Mouse (Mus musculus) heart, embryonic 16.5 days (tissue): ENCODE measurements at regions not wholly inside any gene's neighbourhood (a gene's known extent, or its start where the extent isn't known, plus 50 kb on each side); places are given as distances from the start of the nearest gene placed in this dataset.
A peak's percentile ranks its signal among the peaks of the same experiment; 100 is the strongest.

Experiments used
- ATAC-seq: fragments of 200-750 bp; cut with Nextera tagmentation; replicated peaks from 2 replicates; pipeline ENCODE4 v1.8.0; 2017; ENCODE audit warnings: moderate number of reproducible peaks; ENCODE audit not compliant: insufficient read depth, low FRiP score; ENCODE audit errors: extremely low read depth
- H3K27ac ChIP-seq: fragments of 300-500 bp; sonication (generic); 2 replicates; pipeline ENCODE4 v1.5.1; 2014; ENCODE audit warnings: mild to moderate bottlenecking, low read length, control low read depth, moderate library complexity
- H3K27me3 ChIP-seq: fragments of 300-500 bp; sonication (generic); 2 replicates; pipeline ENCODE4 v1.6.1; 2014; ENCODE audit warnings: low read length, mixed read lengths; ENCODE audit not compliant: control insufficient read depth, insufficient read depth
- H3K36me3 ChIP-seq: fragments of 300-500 bp; sonication (generic); 2 replicates; pipeline ENCODE4 v1.6.1; 2014; ENCODE audit not compliant: control insufficient read depth, insufficient read depth
- H3K4me1 ChIP-seq: fragments of 300-500 bp; sonication (generic); 2 replicates; pipeline ENCODE4 v1.6.1; 2014; ENCODE audit warnings: low read length, mixed read lengths; ENCODE audit not compliant: control insufficient read depth, insufficient read depth
- H3K4me2 ChIP-seq: fragments of 300-500 bp; sonication (generic); 2 replicates; pipeline ENCODE4 v1.6.1; 2014; ENCODE audit warnings: low read depth, mild to moderate bottlenecking, control low read depth, low read length
- H3K4me3 ChIP-seq: fragments of 300-500 bp; sonication (generic); 2 replicates; pipeline ENCODE4 v1.5.1; 2014; ENCODE audit warnings: mild to moderate bottlenecking, control low read depth, low read length
- H3K9ac ChIP-seq: fragments of 300-500 bp; sonication (generic); 2 replicates; pipeline ENCODE4 v1.6.1; 2014; ENCODE audit warnings: low read length, control low read depth
- H3K9me3 ChIP-seq: fragments of 300-500 bp; sonication (generic); replicated peaks from 2 replicates; pipeline ENCODE4 v1.6.1; 2016; ENCODE audit warnings: low read length; ENCODE audit not compliant: control insufficient read depth
- WGBS: fragments of 180-500 bp; shearing (Covaris S2); extraction: QIAGEN DNeasy Blood & Tissue Kit; methylation state at CpG from one replicate; pipeline ENCODE4 v1.1.7; 2014; 5-methylcytosine and 5-hydroxymethylcytosine counted together

DNA sequence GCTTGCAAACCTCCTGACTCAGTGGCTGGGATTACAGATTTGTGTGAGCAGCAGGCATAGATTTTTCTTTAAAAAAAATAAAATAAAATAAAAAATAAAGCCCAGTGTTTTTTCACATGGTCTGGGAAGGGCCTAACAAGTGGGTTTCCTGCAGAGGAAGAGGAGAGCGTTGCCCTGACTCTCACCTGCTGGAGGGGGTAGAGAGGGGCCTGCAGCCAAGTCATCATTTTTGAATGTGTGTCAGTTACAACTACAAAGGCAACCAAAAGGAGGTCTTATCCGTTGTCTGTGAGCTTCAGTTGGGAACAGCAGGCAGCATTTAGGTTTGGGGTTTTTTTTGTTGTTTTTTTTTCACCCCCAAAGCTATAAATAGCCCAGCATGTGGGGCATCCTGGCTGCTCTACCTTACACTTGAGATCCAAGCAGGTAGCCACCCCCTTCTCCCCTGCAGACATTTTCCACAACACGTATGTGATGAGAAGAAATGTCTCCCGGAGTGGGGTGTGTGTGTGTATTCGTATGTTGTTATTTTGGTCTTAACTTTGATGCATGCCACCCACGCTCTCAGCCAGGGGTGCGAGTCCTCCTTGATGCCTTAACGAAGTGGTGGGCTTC lies 285.7 kb upstream of the 4930412O13Rik start:
- no peak overlapping the region for H3K4me3 ChIP-seq
- no peaks in the 10 kb centered on the region for H3K4me1 ChIP-seq
- H3K4me2 ChIP-seq = no peak overlapping the region
- H3K36me3 ChIP-seq = no peaks in the 10 kb centered on the region
- H3K9ac ChIP-seq = no peak overlapping the region
- 61% methylated on average over 8 of the region's 8 CpGs for WGBS
- H3K27ac ChIP-seq = no peak overlapping the region
- H3K27me3 ChIP-seq = no peaks in the 10 kb centered on the region
- peak; percentile 41; the same call in 1 of the 2 replicates for ATAC-seq
- H3K9me3 ChIP-seq = no peaks in the 10 kb centered on the region; the same call in 1 of the 2 replicates

DNA sequence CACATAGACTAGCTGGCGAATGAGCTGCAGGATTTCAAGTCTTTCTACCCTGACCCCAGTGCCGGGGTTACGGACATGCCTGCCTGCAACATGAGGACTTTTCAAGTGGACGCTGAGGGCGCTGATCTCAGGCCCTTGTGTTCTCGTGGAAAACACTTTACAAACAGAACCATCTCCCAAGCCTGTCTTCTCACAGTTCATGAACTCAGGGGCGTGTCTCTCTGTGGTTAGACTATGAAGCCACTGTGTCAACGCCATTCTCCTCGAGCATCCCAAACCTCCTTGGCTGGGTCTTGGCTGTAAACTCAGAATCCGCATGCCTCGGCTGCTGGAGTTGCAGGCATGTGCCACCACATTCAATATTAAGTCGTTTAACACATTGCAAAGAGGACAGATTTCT lies 284.9 kb upstream of the 4930412O13Rik start:
- 51% methylated on average over 12 of the region's 12 CpGs for WGBS
- Histone ChIP-seq H3K27ac (no peak overlapping the region), H3K9me3 (no peaks in the 10 kb centered on the region; the same call in 1 of the 2 replicates), H3K4me2 (no peak overlapping the region), H3K27me3 (no peaks in the 10 kb centered on the region), H3K4me1 (no peaks in the 10 kb centered on the region), H3K36me3 (no peaks in the 10 kb centered on the region), H3K9ac (no peak overlapping the region), H3K4me3 (no peak overlapping the region)
- ATAC-seq = no peak

DNA sequence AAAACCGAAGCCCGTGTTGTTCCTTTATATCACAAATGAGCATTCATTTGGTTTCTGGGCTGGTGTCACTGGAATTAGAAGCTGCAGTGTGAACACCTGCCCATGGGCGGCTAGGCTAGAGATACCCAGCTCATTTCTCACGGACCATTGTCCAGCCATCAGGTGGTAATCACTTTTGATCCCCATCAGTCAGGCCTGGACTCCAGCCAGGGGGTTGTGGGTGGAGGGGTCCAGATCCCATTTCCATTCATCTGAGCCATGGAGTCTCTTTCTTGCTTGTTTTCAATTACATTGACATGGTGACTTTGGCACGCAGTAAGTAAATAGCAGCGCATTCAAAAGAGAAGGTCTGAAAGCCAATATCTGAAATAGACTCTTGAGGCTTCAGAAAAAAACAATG lies 276.1 kb upstream of the 4930412O13Rik start:
- ATAC-seq = no peak
- H3K27ac ChIP-seq = no peak overlapping the region

DNA sequence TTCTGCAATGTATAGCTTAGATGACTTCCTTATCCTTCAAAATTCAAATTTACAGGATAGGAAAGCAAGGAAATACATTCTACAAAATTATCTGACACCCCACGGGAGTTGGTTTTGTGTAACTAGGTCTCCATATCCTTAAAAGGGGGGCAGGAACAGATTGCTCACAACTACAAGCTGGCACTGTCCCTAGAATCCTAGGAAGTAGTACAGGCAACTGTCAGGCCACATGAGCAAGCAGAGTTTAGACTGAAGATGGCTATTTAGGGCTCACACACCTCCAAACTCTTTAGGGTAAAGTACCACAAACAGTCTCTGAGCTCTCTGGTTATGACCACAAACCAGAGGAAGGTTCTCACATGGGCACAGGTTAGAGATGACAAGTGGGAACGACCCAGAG lies 273.5 kb upstream of the 4930412O13Rik start:
- Histone ChIP-seq H3K27ac (no peak overlapping the region), H3K4me2 (no peak overlapping the region), H3K27me3 (no peaks in the 10 kb centered on the region), H3K9ac (no peak overlapping the region), H3K4me3 (no peak overlapping the region), H3K9me3 (no peaks in the 10 kb centered on the region), H3K4me1 (no peaks in the 10 kb centered on the region), H3K36me3 (no peaks in the 10 kb centered on the region)
- 62% methylated on average over 2 of the region's 2 CpGs for WGBS
- no peak for ATAC-seq

More for the DNA sequence above, 276.1 kb upstream of the 4930412O13Rik start:
- Histone ChIP-seq H3K4me1 (no peaks in the 10 kb centered on the region), H3K36me3 (no peaks in the 10 kb centered on the region), H3K9me3 (no peaks in the 10 kb centered on the region), H3K4me3 (no peak overlapping the region), H3K9ac (no peak overlapping the region), H3K4me2 (no peak overlapping the region), H3K27me3 (no peaks in the 10 kb centered on the region)
- 83% methylated on average over 6 of the region's 6 CpGs for WGBS

DNA sequence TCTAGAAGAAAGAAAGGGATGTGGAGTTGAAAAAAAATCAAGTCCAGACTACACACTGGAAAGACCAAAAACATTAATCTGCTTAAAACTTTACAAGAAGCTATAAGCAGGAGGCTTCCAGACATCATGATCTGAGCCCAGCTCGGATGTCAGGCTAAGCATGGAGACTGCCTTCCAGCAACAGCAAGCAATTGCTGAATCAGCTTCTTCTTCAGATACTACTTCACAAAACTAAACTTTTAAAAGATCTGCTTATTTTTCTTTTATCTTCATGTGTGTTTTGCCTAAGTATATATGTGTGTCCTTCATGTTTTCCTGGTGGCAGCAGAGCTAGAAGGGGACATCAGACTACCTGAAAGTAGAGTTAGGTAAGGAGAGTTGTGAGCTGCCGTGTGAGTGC lies 266.6 kb upstream of the 4930412O13Rik start:
- Histone ChIP-seq H3K9ac (no peak overlapping the region), H3K27me3 (no peaks in the 10 kb centered on the region), H3K9me3 (no peaks in the 10 kb centered on the region), H3K4me2 (no peak overlapping the region), H3K27ac (no peak overlapping the region), H3K4me3 (no peak overlapping the region), H3K4me1 (no peaks in the 10 kb centered on the region), H3K36me3 (no peaks in the 10 kb centered on the region)
- ATAC-seq = no peak
- 74% methylated on average over 2 of the region's 2 CpGs for WGBS

DNA sequence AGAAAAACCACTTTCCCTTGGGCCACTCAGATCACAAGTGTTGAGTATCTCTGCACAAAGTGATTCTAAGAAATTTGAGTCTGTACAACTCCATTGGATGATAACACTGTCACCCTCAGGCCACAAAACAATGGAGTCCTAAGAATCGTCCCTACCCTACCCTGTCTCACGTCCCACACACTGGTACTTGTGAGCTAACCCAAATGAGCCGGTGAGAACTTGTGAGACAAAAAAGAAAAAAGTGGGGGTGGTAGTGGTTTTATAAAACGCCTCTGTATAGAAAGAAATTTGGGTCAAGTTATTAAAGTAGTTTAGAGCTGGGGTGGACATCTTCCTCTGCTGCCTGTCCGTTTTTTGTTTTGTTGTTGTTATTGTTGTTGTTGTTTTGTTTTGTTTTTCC lies 264.8 kb upstream of the 4930412O13Rik start:
- no peak for ATAC-seq
- 70% methylated on average over 5 of the region's 5 CpGs for WGBS
- H3K27ac ChIP-seq = no peak overlapping the region

DNA sequence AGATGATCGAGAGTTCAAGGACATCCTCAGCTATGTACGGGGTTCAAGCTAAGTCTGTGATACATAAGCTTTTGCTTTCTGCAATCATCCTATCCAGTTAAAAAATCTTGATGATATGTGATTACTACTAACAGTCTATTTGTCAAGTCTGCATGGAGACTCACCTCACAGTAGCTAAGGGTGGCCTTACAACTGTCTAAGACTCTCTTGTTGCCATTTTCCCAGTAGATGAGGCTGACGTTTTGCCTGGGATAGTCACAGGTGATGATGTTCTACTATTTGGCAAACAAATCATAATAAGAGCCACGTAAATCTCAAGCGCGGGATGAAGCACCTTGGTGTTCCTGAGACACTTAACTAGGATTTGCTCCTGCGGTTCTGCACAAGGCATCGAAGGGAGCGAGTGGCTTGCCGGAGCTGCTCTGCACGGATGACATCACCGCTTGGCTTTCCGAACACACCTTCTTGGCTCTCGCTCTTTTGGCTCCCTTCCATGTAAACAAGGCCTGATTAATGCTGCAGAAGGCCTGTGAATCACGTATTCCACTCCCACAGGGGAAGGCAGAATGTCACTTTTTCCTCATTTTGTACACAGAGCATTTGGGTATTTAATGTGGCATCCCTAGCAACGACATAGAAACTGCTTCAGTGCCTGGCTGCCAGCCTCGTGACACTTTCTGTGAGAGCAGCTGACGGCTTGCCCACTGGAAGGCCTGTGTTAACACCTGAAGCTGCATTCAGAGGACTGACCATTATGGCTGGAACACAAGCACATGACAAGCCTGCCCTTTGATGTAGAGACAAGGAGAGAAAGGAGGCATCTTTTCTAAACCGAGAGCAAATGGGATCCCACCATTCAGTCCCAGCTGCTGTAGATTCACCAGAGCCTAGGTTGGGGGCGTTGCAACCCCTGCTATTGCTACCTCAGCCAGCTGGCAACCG lies 260.5 kb upstream of the 4930412O13Rik start:
- Histone ChIP-seq H3K4me1 (peaks cover 8% of the 10 kb centered on the region), H3K27ac (no peak overlapping the region), H3K36me3 (no peaks in the 10 kb centered on the region), H3K4me2 (no peak overlapping the region), H3K4me3 (no peak overlapping the region), H3K9ac (0 out of 2 replicates have a peak overlapping the region, but pooled peaks have one; percentile 4), H3K9me3 (no peaks in the 10 kb centered on the region), H3K27me3 (no peaks in the 10 kb centered on the region)
- peak; percentile 76 for ATAC-seq
- WGBS = 46% methylated on average over 21 of the region's 21 CpGs

More for the DNA sequence above, 264.8 kb upstream of the 4930412O13Rik start:
- Histone ChIP-seq H3K4me3 (no peak overlapping the region), H3K27me3 (no peaks in the 10 kb centered on the region), H3K4me2 (no peak overlapping the region), H3K9me3 (no peaks in the 10 kb centered on the region), H3K36me3 (no peaks in the 10 kb centered on the region), H3K9ac (no peak overlapping the region), H3K4me1 (peaks cover 8% of the 10 kb centered on the region)

DNA sequence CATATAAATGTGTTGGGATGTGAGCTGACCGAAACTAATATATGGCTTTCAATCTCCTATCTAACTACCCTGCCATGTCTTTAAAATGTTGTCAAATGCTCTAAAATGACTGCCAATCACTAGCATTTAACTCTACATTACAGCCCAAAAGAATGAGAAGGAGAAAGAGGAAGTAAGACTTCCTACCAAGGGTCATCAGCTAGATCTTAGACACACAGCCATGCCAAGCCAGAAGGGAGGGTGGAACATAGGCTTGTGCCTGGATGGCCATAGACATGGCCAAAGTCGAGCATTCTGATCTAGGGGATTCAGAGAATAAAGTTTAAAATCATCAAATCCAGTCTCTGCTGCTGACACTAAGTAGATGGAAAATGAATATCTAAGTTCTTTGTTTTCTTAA lies 257.4 kb upstream of the 4930412O13Rik start:
- H3K4me3 ChIP-seq = no peak overlapping the region
- no peaks in the 10 kb centered on the region for H3K36me3 ChIP-seq
- WGBS = 76% methylated on average over 2 of the region's 2 CpGs
- ATAC-seq = no peak
- peaks cover 8% of the 10 kb centered on the region for H3K4me1 ChIP-seq
- no peak overlapping the region for H3K4me2 ChIP-seq
- H3K9ac ChIP-seq = no peak overlapping the region
- H3K9me3 ChIP-seq = no peaks in the 10 kb centered on the region
- H3K27ac ChIP-seq = no peak overlapping the region
- no peaks in the 10 kb centered on the region for H3K27me3 ChIP-seq

DNA sequence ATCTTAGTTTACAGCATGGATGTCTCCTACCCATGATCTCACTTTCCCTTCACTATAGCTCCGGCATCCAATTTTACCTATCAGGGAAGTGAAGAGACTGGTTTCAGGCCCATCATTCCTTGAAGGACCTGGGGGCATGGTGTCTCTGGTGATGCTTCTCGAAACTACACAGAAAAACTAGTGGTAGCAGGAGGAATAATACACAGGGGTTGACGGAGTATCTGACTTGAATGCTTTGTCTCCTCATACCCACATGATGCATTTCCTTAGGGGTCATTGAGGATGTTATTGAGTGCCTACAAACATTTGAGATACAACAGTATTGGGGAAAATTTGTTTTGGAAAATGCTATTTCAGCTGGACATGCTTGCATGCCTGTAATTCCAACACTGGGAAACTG lies 253.0 kb upstream of the 4930412O13Rik start:
- H3K9ac ChIP-seq = no peak overlapping the region
- H3K27ac ChIP-seq = no peak overlapping the region
- 80% methylated on average over 3 of the region's 3 CpGs for WGBS

More for the DNA sequence above, 253.0 kb upstream of the 4930412O13Rik start:
- Histone ChIP-seq H3K36me3 (no peaks in the 10 kb centered on the region), H3K4me2 (no peak overlapping the region), H3K27me3 (no peaks in the 10 kb centered on the region), H3K9me3 (no peaks in the 10 kb centered on the region), H3K4me1 (no peaks in the 10 kb centered on the region), H3K4me3 (no peak overlapping the region)
- ATAC-seq = no peak
